Mouse (Mus musculus) 3T3-L1 (cell line): ENCODE measurements around the gene Timm23.

Experiments
- DNase-seq: peaks from one replicate; pipeline ENCODE4 v3.0.0-alpha.2; 2015; ENCODE audit warnings: low read depth, low spot score

Timm23 gene

DNA sequence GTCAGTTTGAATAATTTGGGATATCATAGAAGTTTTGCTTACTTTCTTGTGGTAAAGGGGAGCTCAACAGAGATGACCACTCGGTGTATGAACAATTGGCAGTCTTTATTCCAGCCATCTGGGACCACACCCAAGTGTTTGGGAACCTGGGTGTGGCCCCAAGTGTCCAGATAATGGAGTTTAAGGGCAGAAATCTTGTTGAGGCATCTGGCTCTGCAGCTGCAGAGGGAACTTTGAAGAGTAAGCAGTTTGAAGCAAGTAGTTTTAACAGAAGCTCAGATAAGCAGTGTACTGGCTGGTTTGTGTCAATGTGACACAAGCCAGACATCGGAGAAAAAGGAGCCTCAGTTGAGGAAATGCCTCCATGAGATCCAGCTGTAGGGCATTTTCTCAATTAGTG, 67.4 kb downstream of the Timm23 start:
- no peak for DNase-seq

DNA sequence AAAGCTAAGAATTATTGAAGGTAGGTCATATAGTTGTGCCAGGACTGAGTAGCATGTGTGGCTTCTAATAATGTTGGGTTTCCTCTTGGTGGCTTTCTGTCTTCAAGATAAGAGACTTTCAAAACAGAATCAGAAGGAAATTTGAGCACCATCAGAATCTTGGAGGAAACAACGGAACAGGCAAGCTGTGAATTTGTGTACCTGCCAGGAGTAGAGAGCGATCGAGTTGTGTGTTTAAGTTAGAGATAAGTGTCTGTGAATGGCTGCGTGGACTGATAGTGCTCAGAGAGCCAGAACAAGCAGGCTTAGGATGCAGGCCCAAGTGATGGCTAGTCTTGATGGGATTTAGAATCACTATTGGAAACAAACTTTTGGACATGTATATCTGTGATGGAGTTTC, 69.9 kb downstream of the Timm23 start:
- DNase-seq: no peak
